Mouse (Mus musculus) right cerebral cortex, adult 18-20 months (tissue): ENCODE data around the gene Rbms3.
A peak's percentile ranks its signal among the peaks of the same experiment; 100 is the strongest.

ENCODE experiments used
- DNase-seq: peaks from one replicate; pipeline ENCODE4 v3.0.0; 2022; ENCODE audit warnings: mixed read lengths

Gene Rbms3

GRCm38 (mm10) chr9:117032690-117033089 lies 597.0 kb downstream of the Rbms3 start:
- DNase-seq, result no peak

- no peak for DNase-seq
Observed at GRCm38 (mm10) chr9:117031237-117031636, 598.5 kb downstream of the Rbms3 start.

- peak; percentile 11 for DNase-seq
Observed at GRCm38 (mm10) chr9:117030837-117031236, 598.9 kb downstream of the Rbms3 start.

DNA sequence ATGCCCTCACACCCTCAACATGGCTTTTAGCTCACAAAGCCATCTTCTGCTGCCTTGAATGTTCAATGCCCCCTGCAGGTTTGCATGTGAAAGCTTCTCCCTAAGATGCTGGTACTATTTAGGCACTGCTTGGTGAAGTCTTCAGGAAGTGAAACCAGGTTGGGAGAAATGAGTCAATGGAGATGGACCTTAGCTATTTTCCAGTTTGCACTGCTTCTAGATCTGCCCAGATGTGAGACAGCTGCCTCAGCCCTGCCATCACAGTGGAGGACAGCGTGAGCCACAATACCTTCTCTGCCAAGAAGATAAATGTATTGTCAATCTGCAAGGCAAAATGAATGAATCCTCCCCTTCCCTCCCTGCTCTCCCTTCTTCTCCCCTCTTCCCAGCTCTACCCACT lies 599.8 kb downstream of the Rbms3 start:
- no peak for DNase-seq

- DNase-seq, result no peak
Observed at GRCm38 (mm10) chr9:117028586-117028985, 601.1 kb downstream of the Rbms3 start.

- DNase-seq, result no peak
Observed at GRCm38 (mm10) chr9:117022086-117022485, 607.6 kb downstream of the Rbms3 start.

- no peak for DNase-seq
Observed at GRCm38 (mm10) chr9:117021506-117021905, 608.2 kb downstream of the Rbms3 start.

GRCm38 (mm10) chr9:117020216-117020615 lies 609.5 kb downstream of the Rbms3 start:
- no peak for DNase-seq

- DNase-seq, result no peak
Observed at GRCm38 (mm10) chr9:117018741-117019163, 611.0 kb downstream of the Rbms3 start.

DNA sequence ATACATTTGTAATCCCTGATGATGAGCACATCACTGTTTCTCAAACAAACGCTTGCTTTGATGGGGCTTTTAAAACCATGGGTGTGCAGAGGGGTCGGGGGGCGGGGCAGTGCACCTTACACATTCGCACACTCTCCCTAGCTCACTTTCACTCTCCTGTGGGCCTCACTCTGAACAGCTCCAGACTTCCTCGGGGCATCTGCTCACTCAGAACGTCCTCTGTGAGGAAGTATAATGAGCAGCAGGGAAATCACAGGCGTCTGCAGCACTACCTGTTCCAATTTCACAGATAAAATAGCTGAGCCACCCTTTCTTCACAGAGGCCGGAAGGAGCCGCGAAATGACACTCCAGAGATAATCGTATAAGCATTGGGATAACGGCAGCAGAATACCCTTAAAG lies 611.4 kb downstream of the Rbms3 start:
- DNase-seq, result no peak

DNA sequence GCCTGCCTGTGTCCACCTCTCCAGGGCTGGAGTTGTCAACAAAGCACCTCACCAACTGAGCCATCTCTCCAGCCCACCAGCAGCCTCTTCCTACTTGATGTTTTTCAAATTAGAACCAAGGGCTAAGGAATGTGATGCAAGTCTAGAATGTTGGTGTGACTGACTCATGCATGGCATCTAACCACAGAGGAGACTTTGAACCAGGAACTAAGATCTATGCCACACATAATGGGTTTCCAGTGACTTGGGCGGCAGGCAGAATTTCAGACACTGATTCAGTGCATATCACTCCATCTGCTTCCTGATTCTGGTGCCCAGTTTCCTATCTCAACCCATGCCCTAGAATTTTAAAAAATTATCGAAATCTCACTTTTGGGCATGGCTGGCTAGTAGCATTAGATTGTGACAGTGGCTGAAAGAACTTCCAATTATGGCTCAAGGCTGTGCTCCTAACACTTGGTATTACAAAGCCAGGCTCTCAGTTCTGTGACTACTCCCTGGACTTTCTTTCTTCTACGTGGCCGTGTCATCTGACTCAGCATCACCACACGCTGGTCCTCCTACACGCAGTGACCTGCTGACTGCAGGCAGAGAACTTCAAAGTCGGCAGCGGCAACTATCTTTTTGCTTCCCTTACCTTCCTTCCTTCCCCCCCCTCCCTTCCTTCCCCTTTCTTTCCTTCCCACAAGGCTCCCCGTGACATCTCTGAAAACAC lies 613.0 kb downstream of the Rbms3 start:
- DNase-seq, result no peak

DNA sequence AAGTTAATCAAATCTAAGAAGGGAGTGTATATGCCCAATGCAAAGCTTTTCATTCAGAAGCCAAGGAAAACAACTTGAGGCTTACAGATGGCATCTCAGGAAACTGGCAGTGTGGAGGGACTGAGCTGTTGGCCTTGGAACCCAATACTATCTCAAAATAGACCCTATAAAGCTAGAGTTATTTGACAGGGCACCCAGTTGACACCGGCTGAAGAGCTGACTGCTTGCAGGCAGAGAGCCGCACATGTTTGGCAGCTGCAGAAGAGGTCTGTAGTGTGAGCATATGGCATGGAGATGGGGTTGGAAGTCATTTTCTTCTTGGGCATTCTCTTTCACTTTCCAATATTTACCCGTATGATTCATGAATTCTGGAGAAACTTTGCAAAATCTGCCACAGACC lies 616.3 kb downstream of the Rbms3 start:
- no peak for DNase-seq

DNA sequence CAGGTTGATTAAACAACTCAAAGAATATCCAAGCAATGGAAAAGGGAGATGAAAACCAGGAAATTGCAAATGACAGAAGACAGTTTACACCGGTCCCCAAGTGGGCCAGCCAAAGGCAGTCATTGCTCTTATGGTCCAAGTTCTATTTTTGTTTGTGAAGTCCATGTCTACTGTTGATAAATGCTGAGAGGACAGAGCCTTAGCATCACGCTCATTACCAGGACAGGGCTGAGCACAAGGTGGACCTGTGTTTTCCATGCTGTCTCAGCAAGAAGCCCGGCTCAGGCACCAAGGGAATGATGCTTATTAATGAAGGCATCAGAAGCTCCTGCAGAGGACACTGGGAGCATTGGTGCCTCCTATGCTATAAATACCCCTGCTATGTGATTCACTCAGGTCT lies 618.9 kb downstream of the Rbms3 start:
- DNase-seq, result no peak

GRCm38 (mm10) chr9:117008194-117008593 lies 621.5 kb downstream of the Rbms3 start:
- no peak for DNase-seq

DNA sequence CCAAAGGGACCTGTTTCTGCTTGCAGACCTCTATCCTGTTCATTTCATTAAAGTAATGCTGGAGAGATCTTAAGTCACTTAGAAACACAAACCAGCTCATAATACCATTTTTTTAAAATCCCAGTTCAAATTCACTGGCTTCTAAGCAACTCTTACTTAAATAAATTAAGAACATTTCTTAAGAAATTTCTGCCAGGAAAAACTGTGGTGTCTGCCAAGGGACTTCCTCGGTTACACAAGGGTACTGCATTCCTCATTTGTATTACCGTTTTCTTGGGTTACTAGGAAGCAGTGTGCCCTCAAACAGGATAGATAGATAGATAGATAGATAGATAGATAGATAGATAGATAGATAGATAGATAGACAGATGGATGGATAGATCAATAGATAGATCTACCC lies 627.6 kb downstream of the Rbms3 start:
- DNase-seq, result no peak

DNA sequence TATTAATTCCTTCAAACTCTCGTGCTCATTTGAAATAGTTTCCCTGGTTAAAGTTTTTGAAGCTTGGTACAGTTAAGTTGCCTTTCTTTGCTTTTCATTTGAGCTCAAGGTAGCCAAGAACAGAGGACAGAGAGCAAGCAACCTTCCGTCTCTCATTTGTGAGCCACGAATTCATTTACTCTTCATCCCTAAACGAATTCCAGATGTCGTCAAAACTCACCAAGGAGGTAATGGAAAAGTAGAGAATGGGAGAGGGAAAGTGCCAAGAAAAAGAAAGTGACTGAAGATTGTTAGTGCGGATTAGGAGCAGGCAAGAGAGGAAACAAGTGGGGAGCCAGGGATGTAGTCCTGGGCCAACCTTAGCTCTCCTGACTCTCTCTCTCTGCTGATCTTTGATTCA lies 630.5 kb downstream of the Rbms3 start:
- DNase-seq, result no peak

DNA sequence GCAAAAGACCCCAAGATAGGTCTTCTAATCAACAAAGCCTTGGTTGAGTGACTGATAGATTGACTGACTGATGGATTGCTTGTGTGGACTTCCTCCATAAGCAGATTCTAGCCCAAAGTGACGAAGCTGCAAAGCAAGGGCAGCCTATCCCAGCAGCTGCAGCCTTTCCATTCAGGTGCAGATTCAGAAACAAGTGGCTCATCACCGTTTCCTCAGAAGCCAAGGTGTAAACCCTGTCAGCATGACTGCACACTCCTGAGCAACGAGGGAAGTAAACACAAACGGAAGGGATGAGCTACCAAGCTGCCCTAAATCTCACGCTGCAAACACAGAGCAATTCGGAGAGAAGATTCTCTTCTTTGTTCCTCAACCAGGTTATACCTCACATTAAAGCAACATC lies 639.4 kb downstream of the Rbms3 start:
- no peak for DNase-seq

DNA sequence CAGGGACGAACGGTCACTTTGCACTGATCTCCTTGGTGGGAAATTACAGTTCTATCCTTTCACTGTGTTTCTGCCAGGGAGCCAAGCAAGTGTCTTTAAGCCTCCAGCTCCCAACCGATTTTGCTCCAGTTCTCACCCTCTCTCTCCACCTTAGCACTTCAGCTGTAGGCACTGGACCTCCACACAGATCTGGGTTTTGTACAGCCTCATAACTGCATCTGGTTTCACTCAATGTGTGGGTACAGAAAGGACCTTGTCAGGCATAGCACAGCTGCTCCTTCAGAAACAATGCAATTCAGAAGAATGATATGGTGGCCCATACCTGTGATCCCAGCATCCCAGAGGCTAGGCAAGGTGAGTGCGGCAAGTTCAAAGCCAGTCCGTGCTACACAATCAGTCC lies 648.9 kb downstream of the Rbms3 start:
- DNase-seq, result no peak

DNA sequence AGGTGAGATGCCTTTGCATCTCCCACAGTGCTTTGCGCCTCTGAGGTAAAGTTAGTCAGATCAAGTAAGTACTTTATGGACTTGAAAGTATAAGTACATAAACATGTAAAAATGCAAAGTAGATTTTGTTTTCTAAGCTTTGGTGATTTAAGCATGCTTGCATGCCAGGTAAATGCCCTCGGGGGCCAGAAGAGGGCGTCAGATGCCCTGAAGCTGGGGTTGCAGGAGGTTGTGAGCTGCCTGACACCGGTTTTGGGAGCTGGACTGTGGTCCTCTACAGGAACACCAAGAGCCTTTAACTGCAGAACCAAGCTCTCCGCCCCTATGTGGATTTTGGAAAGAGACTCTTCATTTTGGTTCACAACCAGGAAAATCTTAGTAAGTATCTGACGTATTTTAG lies 652.3 kb downstream of the Rbms3 start:
- DNase-seq, result no peak

DNA sequence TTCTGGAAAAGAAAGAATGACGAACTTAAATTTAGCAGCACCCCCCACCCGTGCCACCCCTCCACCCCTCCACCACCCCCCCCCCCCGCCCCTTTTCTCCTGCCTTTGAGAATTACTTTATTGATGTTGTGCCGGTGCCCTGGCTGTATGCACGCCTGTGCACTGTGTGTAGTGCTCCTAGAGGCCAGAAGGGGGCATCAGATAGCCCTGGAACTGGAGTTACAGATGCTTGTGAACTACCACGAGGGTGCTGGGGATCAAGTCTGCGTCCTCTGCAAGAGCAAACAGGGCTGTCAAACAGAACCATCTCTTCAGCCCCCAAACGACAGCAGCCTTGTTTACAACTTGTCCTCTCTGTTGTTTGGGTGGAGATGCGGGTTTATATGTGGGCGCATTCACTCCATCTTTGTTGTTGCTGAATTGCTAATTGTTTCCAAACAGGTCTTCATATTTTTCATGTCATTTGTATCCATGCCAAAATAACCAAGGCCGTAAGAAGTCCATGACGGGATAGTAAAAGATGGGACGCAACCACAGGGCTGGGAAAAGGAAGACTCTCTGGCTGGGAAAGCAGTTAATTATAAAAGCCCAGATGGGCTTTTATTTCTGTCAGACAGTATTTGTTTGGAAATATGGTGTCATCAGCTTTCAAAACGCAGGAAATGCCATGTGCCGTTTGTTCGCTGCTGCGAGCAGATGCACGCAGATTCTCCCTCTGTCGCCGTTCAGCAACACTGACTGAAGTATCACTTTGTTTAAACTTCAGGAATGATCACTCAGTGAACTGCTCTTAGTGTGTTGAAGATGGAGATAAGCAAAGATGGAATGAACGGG lies 652.9 kb downstream of the Rbms3 start:
- no peak for DNase-seq

GRCm38 (mm10) chr9:116975269-116975668 lies 654.4 kb downstream of the Rbms3 start:
- DNase-seq, result no peak

GRCm38 (mm10) chr9:116974134-116974533 lies 655.6 kb downstream of the Rbms3 start:
- no peak for DNase-seq

DNA sequence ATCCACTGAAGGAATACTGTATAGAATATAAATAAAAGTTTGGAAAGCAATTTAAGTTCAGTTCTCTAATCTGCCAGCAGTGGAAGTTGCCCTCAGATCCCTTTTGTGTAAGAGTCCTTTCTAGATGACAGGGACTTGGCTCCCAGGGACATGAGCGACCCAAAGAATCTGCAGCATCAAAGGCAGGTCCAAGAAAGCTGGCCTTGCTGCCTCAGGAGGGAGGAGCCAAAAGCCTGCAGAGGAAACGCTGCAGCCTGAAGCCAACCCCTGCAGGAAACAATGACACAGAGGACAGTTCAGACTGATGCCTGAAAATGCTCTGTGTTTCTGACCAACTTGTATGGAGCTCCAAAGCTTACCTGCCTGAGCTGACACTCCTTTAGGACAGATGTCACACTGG lies 656.1 kb downstream of the Rbms3 start:
- no peak for DNase-seq

GRCm38 (mm10) chr9:116967317-116967716 lies 662.4 kb downstream of the Rbms3 start:
- no peak for DNase-seq
